Mouse (Mus musculus): ENCODE measurements at regions not wholly inside any gene's neighbourhood (a gene's known extent, or its start where the extent isn't known, plus 50 kb on each side); places are given as distances from the start of the nearest gene placed in this dataset.
"Not testable (repeated sequence)": the region's sequence is repeated elsewhere in the genome, so short reads cannot be mapped to it uniquely, and the experiment has no call there.

GRCm38 (mm10) chr14:114485781-114486180, 606.2 kb upstream of the Gpc5 start:
- no peak for DNase-seq (ENCODE audit: low read depth, low spot score)

GRCm38 (mm10) chr14:114493371-114493770, 598.6 kb upstream of the Gpc5 start:
- DNase-seq (ENCODE audit: low read depth, low spot score) = not testable (repeated sequence)

DNA sequence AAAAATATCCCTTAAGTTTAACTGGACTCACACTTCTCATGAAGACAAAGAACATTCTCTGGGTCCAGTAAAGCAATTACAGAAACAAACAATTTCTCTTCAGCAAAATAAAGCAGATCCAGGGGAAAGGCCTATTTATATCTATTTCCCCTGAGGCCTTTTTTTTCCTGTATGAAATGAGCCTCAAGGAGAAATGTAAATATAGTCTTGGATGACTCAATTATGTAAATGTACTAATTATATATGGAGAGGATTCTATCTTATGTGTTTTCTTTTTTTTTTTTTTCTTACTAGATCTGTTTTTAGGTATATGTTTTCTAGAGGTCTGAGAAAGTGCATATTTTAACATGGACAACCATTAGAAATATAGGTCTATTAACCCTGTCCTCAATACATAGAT, 587.0 kb upstream of the Gpc5 start:
- DNase-seq (ENCODE audit: low read depth, low spot score) = no peak

GRCm38 (mm10) chr14:114547910-114548680, 543.9 kb upstream of the Gpc5 start:
- no peak for DNase-seq (ENCODE audit: low read depth, low spot score)

DNA sequence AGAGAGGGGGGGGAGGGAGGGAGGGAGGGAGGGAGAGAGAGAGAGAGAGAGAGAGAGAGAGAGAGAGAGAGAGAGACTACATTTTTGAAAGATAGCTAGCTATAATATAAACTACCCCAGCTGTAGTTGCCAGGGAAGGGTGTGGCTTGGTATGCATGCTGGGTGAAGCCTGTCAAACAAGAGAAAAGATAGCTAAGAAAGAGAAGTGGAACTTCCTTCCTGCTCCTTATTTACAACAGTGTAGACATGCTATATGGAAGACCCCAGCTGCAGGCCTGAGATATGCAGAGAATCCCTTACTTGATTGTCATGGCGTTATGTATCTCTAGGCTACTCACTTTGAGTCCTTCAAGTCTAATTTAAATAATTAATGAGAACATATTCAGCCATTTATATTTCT, 542.9 kb upstream of the Gpc5 start:
- DNase-seq (ENCODE audit: low read depth, low spot score) = no peak

DNA sequence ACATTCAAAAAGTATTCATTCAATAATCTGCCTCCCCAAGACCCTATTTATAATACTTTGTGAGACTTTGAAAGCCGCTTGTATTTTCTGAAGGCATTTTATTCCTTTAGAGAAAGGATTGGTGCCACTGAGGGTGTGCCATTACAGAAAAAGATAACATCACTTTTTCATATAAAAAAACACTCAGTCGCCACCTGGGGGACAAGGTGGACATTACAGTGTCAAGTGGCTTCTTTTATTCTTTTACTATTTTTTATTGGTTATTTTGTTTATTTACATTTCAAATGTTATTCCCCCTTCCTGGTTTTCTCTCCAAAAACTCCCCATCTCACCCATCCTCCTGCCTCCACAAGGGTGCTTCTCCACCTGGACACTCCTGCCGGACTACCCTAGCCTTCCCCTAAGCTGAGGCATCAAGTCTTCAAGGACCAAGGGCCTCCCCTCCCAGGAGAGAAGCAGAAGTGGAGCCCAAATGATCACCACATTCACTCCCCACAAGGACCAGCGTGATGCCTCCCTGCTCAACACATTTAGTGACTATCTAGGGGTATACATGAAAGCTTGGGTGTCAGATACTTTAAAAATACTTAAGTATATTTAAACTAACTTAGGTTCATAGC, 525.5 kb upstream of the Gpc5 start:
- DNase-seq (ENCODE audit: low read depth, low spot score) = no peak

DNA sequence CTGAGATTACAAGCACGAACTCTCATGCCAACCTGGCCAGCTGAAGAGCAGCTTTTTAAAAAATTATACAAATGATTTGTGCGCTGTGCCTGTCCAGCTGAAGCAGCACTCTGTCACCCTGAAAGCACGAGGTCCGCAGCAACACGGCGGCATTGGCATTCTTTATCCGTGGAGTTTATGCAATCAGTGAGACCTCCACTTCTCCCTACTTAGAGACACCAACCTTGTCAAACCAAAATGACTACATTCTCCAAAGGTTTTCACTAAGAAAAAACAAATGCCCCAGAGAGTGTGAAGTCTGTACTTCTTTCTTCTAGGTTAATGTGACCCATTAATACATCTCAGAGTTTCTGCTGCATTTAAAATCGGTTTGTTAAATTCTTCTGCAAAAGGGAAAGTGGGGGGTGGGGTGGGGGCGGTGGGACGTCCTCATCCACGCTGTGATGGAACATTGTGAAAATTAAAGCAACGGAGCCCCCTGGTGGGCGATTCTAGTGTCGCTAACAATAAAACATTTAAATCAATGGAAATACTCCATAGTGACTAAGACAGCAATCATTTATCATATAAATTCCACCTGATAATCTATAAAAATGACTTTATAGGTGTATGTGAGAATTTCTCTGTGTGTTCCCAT, 524.2 kb upstream of the Gpc5 start:
- no peak for DNase-seq (ENCODE audit: low read depth, low spot score)

GRCm38 (mm10) chr14:114587367-114588064, 504.5 kb upstream of the Gpc5 start:
- DNase-seq (ENCODE audit: low read depth, low spot score) = no peak

DNA sequence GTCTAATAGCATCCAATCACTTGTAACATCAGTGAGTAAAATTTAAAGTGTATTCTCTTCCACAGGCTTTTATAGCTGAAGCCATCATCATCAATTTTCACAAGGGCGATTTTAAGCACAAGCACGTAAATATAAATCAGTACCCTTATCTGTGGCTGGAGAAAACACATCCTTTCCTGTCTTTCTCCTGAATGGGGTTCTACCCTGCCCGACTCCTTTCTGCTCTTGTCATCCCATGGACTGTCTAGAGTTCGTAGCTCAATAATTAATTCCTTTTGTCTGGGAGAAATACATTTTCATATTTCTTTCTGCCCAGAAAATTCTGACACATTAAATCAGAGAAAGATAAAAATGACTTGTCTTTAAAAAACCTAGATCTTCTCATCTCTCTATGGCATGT, 482.7 kb upstream of the Gpc5 start:
- DNase-seq (ENCODE audit: low read depth, low spot score) = no peak

GRCm38 (mm10) chr14:114612400-114612799, 479.6 kb upstream of the Gpc5 start:
- no peak for DNase-seq (ENCODE audit: low read depth, low spot score)

GRCm38 (mm10) chr14:114656636-114657035, 435.4 kb upstream of the Gpc5 start:
- DNase-seq (ENCODE audit: low read depth, low spot score) = no peak

DNA sequence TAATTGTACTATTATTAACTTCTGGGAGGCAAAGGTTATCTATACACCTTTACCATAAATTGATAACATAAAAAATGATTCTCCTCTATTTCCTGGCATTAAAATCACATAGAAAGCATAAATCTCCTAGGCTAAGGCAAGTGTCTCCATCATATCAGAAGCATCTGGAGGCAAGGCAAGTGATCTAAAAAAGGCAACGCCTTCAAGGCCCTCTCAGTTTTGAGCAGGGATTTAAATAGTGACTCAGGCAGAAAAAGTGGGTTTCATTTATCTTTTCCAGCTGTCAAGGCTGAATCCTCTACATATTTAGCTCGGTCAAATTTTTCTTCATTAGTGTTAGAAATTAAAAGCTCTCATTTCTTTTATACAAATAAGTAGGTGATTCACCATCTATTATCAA, 430.0 kb upstream of the Gpc5 start:
- no peak for DNase-seq (ENCODE audit: low read depth, low spot score)

DNA sequence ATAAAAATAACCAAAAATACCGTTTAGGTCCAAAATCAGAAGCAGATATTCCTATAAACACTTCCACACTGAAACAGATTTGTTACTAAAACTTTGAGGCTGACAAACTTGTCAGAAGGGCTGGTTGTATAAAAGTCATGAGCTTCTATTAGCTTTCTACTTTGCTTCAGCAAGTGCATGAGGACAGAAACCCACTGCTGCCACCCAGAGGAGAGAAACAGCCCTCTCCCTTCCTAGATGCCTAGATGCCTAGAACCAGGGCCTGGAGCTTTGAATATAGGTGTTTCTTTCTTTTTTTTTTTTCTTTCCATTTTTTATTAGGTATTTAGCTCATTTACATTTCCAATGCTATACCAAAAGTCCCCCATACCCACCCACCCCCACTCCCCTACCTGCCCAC, 406.9 kb upstream of the Gpc5 start:
- no peak for DNase-seq (ENCODE audit: low read depth, low spot score)

DNA sequence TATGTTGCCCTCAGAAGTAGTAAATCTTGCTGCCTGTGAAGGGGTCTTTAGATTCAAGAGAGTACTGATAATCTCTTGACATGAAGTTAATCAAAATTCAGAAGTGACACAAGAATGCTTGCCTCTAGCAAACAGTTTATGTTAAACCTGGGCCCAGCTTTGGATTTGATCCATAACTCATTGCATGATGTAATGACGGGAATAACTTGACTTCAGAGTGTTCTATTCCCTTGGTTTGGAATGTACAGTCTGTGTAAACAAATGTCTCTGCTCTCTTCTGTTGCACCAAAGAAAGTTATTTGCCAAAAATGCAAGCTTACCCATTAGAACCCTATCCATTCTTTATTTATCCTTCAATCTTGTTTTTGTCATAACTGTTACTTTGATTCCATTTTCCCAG, 397.1 kb upstream of the Gpc5 start:
- no peak for DNase-seq (ENCODE audit: low read depth, low spot score)

- DNase-seq (ENCODE audit: low read depth, low spot score) = no peak
Measured at GRCm38 (mm10) chr14:114697543-114697942, 394.5 kb upstream of the Gpc5 start.

DNA sequence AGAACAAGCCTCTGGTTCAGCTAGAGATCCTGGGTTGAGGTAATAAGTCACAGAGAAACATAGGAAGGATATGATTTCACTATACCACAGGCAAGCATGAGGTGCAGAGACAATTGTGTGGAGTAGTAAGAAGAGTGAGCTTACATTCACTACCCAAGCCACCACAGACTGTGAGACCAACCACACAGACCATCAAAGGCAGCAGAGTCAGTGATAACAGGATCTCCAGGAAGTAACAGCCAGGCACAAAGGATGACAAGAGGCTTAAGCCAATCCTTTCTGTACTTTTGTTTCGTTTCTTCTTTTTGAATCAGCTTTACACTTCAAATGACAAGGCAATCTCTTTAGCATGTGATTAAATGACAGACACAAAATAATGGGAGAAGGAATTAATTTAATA, 368.9 kb upstream of the Gpc5 start:
- no peak for DNase-seq (ENCODE audit: low read depth, low spot score)

DNA sequence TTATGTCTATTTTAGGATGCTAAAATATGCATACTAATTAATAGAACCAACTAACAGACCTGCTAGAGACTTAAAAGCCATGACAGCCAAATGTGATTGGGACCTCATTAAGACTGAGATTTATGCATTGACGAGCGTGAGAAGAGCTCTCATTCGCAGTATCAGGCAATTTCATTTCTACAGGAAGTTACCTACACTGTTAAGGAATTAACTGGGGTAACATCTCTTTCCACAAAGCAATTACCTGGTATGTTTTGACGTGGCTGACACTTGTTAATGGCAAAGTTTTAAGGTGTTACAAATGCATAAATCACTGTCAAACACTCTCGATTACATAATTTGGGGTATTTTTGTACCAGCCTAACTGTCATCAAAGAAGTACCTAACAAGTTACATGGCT, 324.7 kb upstream of the Gpc5 start:
- no peak for DNase-seq (ENCODE audit: low read depth, low spot score)

DNA sequence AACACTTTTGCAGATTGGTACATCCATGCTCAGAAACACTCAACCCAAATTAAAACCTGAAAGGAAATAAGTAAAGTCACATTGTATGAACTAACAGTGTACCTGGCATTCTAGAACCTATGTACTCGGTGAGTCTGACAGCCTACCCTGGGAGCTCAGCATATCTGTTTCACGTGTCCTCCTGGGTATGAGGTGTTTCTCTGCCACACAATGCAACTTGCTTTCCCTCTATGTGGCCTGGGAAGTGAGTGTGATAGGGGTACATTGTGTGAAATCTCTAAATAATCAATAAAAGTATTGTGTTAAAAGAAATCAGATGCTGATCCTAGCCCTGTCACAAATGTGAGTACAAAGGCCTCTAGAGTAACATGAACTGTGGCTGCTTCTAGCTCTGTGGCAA, 315.3 kb upstream of the Gpc5 start:
- no peak for DNase-seq (ENCODE audit: low read depth, low spot score)

- no peak for DNase-seq (ENCODE audit: low read depth, low spot score)
Measured at GRCm38 (mm10) chr14:114781821-114782220, 310.2 kb upstream of the Gpc5 start.

GRCm38 (mm10) chr14:114790946-114791830, 300.8 kb upstream of the Gpc5 start:
- peak; percentile 48 for DNase-seq (ENCODE audit: low read depth, low spot score)

DNA sequence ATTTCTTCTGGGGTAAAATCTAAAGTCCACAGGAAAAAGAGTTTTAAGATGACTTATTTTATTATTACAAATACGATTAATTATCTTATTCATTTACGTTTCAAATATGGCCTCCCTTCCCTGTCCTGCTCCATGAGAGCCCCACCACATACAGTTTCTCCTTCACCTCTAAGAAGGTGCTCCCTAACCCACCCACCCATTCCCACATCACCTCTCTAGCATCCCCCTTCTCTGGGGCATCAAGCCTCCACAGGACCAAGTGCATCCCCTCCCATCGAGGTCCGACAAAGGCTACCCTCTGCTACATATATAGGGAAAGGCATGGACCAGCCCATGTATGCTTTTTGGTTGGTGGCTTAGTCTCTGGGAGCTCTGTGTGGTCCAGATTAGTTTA, 300.2 kb upstream of the Gpc5 start:
- no peak for DNase-seq (ENCODE audit: low read depth, low spot score)

All from CD4-positive, CD25-positive, alpha-beta regulatory T cell, adult 2 months (primary cell).